Mouse (Mus musculus): ENCODE data around the gene Zbtb17. TPM values are rescaled to one million over a fixed set of nuclear protein-coding genes. Genes with fewer than 3 reads are reported as not detected.

Gene Zbtb17
- 43.5 to 55.8 TPM (median 49.0 TPM) in 4 replicates for total RNA-seq (2023)

DNA sequence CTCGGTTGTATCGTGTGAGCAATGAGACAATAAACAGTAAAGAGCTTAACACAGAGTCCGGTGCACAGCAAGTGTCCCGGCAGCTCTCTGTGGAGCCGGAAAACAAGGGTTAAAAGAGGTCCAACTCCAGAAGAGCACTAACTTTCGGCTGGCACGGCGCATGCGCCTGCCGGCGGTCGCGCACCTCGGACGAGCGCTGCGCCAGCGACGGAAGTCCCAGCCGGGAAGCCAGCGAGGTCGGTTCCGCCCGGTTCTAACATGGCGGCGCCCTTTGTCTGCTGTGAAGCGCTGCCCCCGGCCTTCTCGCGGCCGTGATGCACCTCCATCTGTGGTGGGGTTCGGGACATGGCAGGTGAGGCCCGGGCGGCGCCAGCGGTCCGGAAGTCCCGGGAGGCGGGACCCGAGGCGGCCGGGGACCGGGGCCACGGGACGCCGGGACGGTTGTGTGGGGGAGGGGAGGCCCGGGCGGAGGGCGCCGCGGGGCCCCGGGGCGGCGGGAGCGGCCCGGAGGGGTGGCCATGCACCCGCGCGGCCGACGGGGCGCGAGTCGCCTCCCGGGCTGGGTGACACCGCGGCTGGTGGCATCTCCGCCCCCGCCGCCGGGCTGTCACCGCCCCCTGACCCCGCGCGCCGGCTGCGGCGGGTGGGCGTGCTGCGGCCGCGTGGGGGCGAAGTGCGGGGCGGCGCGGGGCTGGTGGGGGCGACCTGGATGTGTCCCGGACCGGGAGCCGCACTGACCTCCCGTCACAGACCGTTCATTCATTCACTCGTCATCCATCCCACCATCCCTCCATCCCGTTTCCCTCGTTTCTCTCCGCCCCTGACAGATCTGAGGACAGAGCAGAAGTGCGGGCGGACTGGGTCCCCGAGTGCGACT is at the start of gene Zbtb17:
Zbtb17 (plus strand) TSS at position 204 of the 877 bp plus-strand sequence.

DNA sequence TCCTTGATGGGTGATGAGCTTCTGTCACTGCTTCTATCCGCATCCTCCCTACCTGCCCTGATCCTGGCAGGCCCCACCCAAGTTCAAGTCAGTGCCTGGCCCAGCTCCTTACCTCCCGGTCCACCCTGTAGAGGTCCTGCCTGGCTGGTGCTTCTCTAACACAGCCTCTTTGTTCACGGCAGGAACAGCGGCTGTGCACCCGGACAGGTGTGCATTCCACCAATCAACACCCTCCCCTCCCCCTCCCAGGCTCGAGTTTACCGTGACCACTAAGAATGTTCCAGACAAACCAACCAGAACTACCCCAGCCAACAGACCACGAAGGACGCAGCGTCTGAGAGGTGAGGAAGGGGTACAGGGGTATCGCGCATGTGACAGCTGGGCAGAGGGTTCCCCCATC is 45.9 kb upstream of the Zbtb17 start, which contains the start of gene Clcnka:
Clcnka (minus strand) TSS at position 180 of the 400 bp plus-strand sequence.

DNA sequence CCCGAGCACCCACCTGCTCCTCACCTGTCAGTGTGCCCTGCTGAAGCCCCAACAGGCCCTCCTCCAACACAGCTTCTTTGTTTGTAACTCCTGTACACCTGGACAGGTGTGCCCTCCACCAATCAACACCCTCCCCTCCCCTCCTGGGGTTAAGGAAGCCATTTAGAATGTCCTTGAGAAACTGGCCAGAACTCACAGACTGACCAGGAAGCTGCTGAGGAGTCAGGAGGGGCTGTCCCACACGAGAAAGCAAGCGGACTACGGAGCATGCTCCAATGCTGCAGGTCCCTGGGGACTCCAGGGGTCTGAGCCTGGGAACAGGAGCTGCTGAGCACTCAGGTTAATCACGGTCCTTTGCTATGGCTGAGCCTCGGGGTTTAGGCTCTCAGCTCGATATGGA is 28.5 kb upstream of the Zbtb17 start, which contains the start of gene Clcnkb:
Clcnkb (minus strand) TSS at position 91 of the 400 bp plus-strand sequence.

DNA sequence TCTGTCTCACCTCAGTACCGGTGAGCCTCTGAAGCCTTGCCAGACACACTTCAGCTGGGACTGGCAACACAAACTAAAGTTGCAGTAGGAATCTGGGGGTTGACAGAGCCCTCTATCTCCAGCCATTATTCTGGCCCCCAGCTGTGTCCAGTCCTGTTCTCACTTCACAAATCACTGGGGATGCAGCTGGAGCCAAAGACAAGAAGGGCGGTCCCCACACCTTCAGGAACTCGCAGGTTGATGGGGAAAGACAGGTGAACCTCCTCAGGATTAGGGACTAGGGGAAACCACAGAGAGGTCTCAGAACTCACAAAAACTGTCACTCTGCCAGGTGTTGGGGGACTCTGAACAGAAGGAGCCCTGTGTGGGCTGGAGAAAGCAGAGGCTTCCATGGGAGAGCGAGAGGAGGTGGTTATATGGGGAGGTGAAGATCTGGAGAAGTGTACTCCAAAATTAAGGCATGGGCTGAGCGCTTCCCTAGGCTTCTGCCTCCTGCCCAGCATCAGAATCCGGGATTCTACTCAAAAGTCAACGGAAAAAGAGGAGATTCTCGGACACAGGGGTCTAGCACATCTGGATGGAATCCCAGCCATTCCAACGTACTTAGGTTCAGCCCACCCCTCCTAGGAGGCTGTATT is 24.1 kb upstream of the Zbtb17 start, which contains the start of gene Hspb7:
Hspb7 (plus strand) TSS at position 588 of the 638 bp plus-strand sequence.

DNA sequence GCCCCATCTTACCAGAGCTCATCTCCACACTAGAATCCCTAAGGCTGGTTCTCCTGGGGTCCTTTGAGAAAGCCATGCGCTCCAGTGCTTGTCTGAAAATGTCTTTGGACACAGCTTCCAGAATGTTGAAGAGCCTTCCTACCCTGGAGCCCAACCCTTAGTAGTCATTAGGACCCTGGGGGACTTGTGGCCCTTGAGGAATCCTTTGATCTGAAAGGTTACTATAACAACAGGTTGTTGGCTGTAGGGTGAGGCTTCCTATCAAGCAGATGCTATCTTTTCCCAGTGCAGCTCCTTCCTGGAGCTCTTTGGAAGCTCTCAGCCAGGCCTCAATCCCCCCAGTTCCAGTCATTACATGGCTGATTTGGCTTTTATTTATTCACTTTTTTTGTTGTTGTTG is 8.5 kb upstream of the Zbtb17 start, which contains the start of gene Srarp:
Srarp (minus strand) TSS at position 132 of the 400 bp plus-strand sequence.

Other genes with a start within 250 kb of the Zbtb17 start
- 1.2 to 2.9 TPM (median 1.7 TPM) in 4 replicates for gene Rsg1, start 230.7 kb upstream of the Zbtb17 start, total RNA-seq (2023)
- gene Arhgef19, start 205.2 kb upstream of the Zbtb17 start, total RNA-seq (2023) = not detected in 4 replicates
- 19.0 to 27.4 TPM (median 25.1 TPM) in 4 replicates for gene Epha2, start 143.4 kb upstream of the Zbtb17 start, total RNA-seq (2023)
- gene Fam131c, start 76.4 kb upstream of the Zbtb17 start, total RNA-seq (2023) = not detected in 4 replicates
- gene Clcnka, start 45.9 kb upstream of the Zbtb17 start, total RNA-seq (2023) = not detected in 4 replicates
- gene Clcnkb, start 28.6 kb upstream of the Zbtb17 start, total RNA-seq (2023) = not detected in 4 replicates
- gene Hspb7, start 23.9 kb upstream of the Zbtb17 start, total RNA-seq (2023) = not detected in 4 replicates
- gene Srarp, start 8.5 kb upstream of the Zbtb17 start, total RNA-seq (2023) = not detected in 4 replicates
- 46.6 to 59.3 TPM (median 54.1 TPM) in 4 replicates for gene Spen, start 93.9 kb downstream of the Zbtb17 start, total RNA-seq (2023)
- gene Fblim1, start 161.4 kb downstream of the Zbtb17 start, total RNA-seq (2023) = not detected in 4 replicates
- not detected in 4 replicates for gene Tmem82, start 174.0 kb downstream of the Zbtb17 start, total RNA-seq (2023)
- gene Slc25a34, start 179.2 kb downstream of the Zbtb17 start, total RNA-seq (2023) = 0.21 TPM in 1 of 4 replicates, not detected in the others
- 27.7 to 40.7 TPM (median 35.5 TPM) in 4 replicates for gene Plekhm2, start 220.2 kb downstream of the Zbtb17 start, total RNA-seq (2023)
- gene Rsc1a1, start 240.9 kb downstream of the Zbtb17 start, total RNA-seq (2023) = 4.6 to 12.8 TPM (median 7.1 TPM) in 3 of 4 replicates, not detected in the other

Measured in B cell, adult 62 days (primary cell).